Mouse (Mus musculus) small intestine, adult 2 months (tissue): Measurements from ENCODE around the gene Popdc3.

Experiments
- CTCF ChIP-seq: fragments of 200-500 bp; IDR thresholded peaks from 2 replicates; pipeline ENCODE4 v1.5.1; 2012; ENCODE audit warnings: low read depth, mild to moderate bottlenecking, control low read depth, inconsistent platforms, low read length, moderate library complexity, mixed read lengths; ENCODE audit not compliant: insufficient replicate concordance, insufficient read length; ENCODE audit errors: extremely low read depth
- POLR2A ChIP-seq: fragments of 200-500 bp; IDR thresholded peaks from 2 replicates; pipeline ENCODE4 v1.6.1; 2012; ENCODE audit warnings: low read depth, mild to moderate bottlenecking, control low read depth, inconsistent platforms, low read length, moderate library complexity

GRCm38 (mm10) chr10:45318922-45319321, 141.0 kb downstream of the Popdc3 start:
- TF ChIP-seq POLR2A (no peak), CTCF (no peak)
